Mouse (Mus musculus) lung, embryonic 15.5 days (tissue): Measurements from ENCODE around the gene Pdlim7. TPM values are rescaled to one million over a fixed set of nuclear protein-coding genes. Genes with fewer than 3 reads are reported as not detected.

Source experiments
- ATAC-seq: fragments of 200-750 bp; cut with Nextera tagmentation; 2 replicates; pipeline ENCODE4 v1.8.0; 2017; ENCODE audit warnings: moderate number of reproducible peaks, borderline replicate concordance; ENCODE audit not compliant: low FRiP score, low TSS enrichment; ENCODE audit errors: extremely low read depth
- H3K27ac ChIP-seq: fragments of 300-500 bp; sonication (generic); 2 replicates; pipeline ENCODE4 v1.5.1; 2015; ENCODE audit warnings: moderate library complexity, mild to moderate bottlenecking, inconsistent platforms
- H3K27me3 ChIP-seq: fragments of 300-500 bp; sonication (generic); 2 replicates; pipeline ENCODE4 v1.6.1; 2015; ENCODE audit warnings: inconsistent platforms
- H3K36me3 ChIP-seq: fragments of 300-500 bp; sonication (generic); 2 replicates; pipeline ENCODE4 v1.6.1; 2015; ENCODE audit warnings: inconsistent platforms
- H3K4me1 ChIP-seq: fragments of 300-500 bp; sonication (generic); 2 replicates; pipeline ENCODE4 v1.6.1; 2015; ENCODE audit warnings: inconsistent platforms
- H3K4me2 ChIP-seq: fragments of 300-500 bp; sonication (generic); 2 replicates; pipeline ENCODE4 v1.6.1; 2015; ENCODE audit warnings: inconsistent platforms, mild to moderate bottlenecking, moderate library complexity
- H3K4me3 ChIP-seq: fragments of 300-500 bp; sonication (generic); 2 replicates; pipeline ENCODE4 v1.5.1; 2015; ENCODE audit warnings: mild to moderate bottlenecking, inconsistent platforms
- H3K9ac ChIP-seq: fragments of 300-500 bp; sonication (generic); 2 replicates; pipeline ENCODE4 v1.6.1; 2015; ENCODE audit warnings: inconsistent platforms
- H3K9me3 ChIP-seq: fragments of 300-500 bp; sonication (generic); 2 replicates; pipeline ENCODE4 v1.6.1; 2016; ENCODE audit warnings: inconsistent platforms
- WGBS: fragments of 180-500 bp; shearing (Covaris S2); methylation state at CpG from one replicate; pipeline ENCODE4 v1.1.7; 2015; 5-methylcytosine and 5-hydroxymethylcytosine counted together
- polyA plus RNA-seq: library from polyadenylated mRNA; unstranded; fragments of >200 nt; fragmentation: Nextera tagmentation; extraction: Ambion mirVana; gene quantifications from 2 replicates; pipeline ENCODE4 v1.2.1, GENCODE M21; 2015

The Pdlim7 gene
- polyA plus RNA-seq, 1 experiment from 2014 or later, result 169 TPM

GRCm38 (mm10) chr13:55482542-55482941 is 30.9 kb downstream of the Pdlim7 start:
- Histone ChIP-seq H3K4me3 (no peak overlapping the region), H3K27me3 (no peaks in the 10 kb centered on the region), H3K9ac (no peak overlapping the region), H3K4me1 (peaks cover 50% of the 10 kb centered on the region), H3K4me2 (no peak overlapping the region), H3K9me3 (no peaks in the 10 kb centered on the region), H3K36me3 (peaks cover 34% of the 10 kb centered on the region), H3K27ac (no peak overlapping the region)
- ATAC-seq, result no peak
- 53% methylated on average over 7 of the region's 7 CpGs for WGBS

- H3K4me2 ChIP-seq, result no peak overlapping the region
- H3K27ac ChIP-seq, result no peak overlapping the region
- H3K9me3 ChIP-seq, result no peaks in the 10 kb centered on the region
- H3K36me3 ChIP-seq, result peaks cover 59% of the 10 kb centered on the region
- peaks cover 27% of the 10 kb centered on the region for H3K4me1 ChIP-seq
- H3K4me3 ChIP-seq, result no peak overlapping the region
- H3K27me3 ChIP-seq, result no peaks in the 10 kb centered on the region
- ATAC-seq, result no peak
- H3K9ac ChIP-seq, result no peak overlapping the region
Measured at GRCm38 (mm10) chr13:55479929-55480328, 33.5 kb downstream of the Pdlim7 start.

GRCm38 (mm10) chr13:55479008-55479407 is 34.5 kb downstream of the Pdlim7 start:
- Histone ChIP-seq H3K27ac (no peak overlapping the region), H3K4me2 (no peak overlapping the region), H3K36me3 (peaks cover 60% of the 10 kb centered on the region), H3K9me3 (no peaks in the 10 kb centered on the region), H3K4me1 (peaks cover 18% of the 10 kb centered on the region), H3K27me3 (no peaks in the 10 kb centered on the region), H3K4me3 (no peak overlapping the region), H3K9ac (no peak overlapping the region)
- ATAC-seq, result no peak
- whole genome bisulfite sequencing, result 60% methylated on average over 7 of the region's 7 CpGs

GRCm38 (mm10) chr13:55478036-55478435 is 35.4 kb downstream of the Pdlim7 start:
- Histone ChIP-seq H3K27me3 (no peaks in the 10 kb centered on the region), H3K4me1 (peaks cover 10% of the 10 kb centered on the region), H3K36me3 (peaks cover 60% of the 10 kb centered on the region), H3K27ac (no peak overlapping the region), H3K9me3 (no peaks in the 10 kb centered on the region), H3K9ac (no peak overlapping the region), H3K4me2 (no peak overlapping the region), H3K4me3 (no peak overlapping the region)
- WGBS, result 56% methylated on average over 5 of the region's 5 CpGs
- no peak for ATAC-seq

- no peak overlapping the region for H3K4me2 ChIP-seq
Measured at GRCm38 (mm10) chr13:55477492-55477891, 36.0 kb downstream of the Pdlim7 start.

GRCm38 (mm10) chr13:55476256-55476655 is 37.2 kb downstream of the Pdlim7 start:
- WGBS, result 90% methylated on average over 8 of the region's 8 CpGs
- Histone ChIP-seq H3K9ac (no peak overlapping the region), H3K27me3 (no peaks in the 10 kb centered on the region), H3K36me3 (peaks cover 51% of the 10 kb centered on the region), H3K4me2 (no peak overlapping the region), H3K9me3 (no peaks in the 10 kb centered on the region), H3K4me3 (no peak overlapping the region), H3K4me1 (peaks cover 19% of the 10 kb centered on the region), H3K27ac (no peak overlapping the region)
- no peak for ATAC-seq

More at GRCm38 (mm10) chr13:55477492-55477891, 36.0 kb downstream of the Pdlim7 start:
- ATAC-seq, result no peak
- H3K36me3 ChIP-seq, result peaks cover 60% of the 10 kb centered on the region
- no peaks in the 10 kb centered on the region for H3K9me3 ChIP-seq
- 65% methylated on average over 16 of the region's 16 CpGs for WGBS
- no peaks in the 10 kb centered on the region for H3K27me3 ChIP-seq
- no peak overlapping the region for H3K4me3 ChIP-seq
- H3K9ac ChIP-seq, result no peak overlapping the region
- no peak overlapping the region for H3K27ac ChIP-seq
- peaks cover 10% of the 10 kb centered on the region for H3K4me1 ChIP-seq

GRCm38 (mm10) chr13:55475750-55476149 is 37.7 kb downstream of the Pdlim7 start:
- H3K36me3 ChIP-seq, result peaks cover 46% of the 10 kb centered on the region
- no peak for ATAC-seq
- 89% methylated on average over 5 of the region's 5 CpGs for WGBS

GRCm38 (mm10) chr13:55474621-55475069 is 38.8 kb downstream of the Pdlim7 start:
- H3K4me2 ChIP-seq, result no peak overlapping the region
- peaks cover 6% of the 10 kb centered on the region; the same call in 1 of the 2 replicates for H3K27me3 ChIP-seq
- H3K27ac ChIP-seq, result no peak overlapping the region
- no peak overlapping the region for H3K9ac ChIP-seq
- peaks cover 26% of the 10 kb centered on the region for H3K4me1 ChIP-seq
- no peak overlapping the region for H3K4me3 ChIP-seq
- WGBS, result 44% methylated on average over 5 of the region's 5 CpGs
- ATAC-seq, result no peak
- H3K36me3 ChIP-seq, result peaks cover 37% of the 10 kb centered on the region
- no peaks in the 10 kb centered on the region for H3K9me3 ChIP-seq

More at GRCm38 (mm10) chr13:55475750-55476149, 37.7 kb downstream of the Pdlim7 start:
- Histone ChIP-seq H3K4me2 (no peak overlapping the region), H3K27me3 (no peaks in the 10 kb centered on the region), H3K9me3 (no peaks in the 10 kb centered on the region), H3K9ac (no peak overlapping the region), H3K4me1 (peaks cover 24% of the 10 kb centered on the region), H3K4me3 (no peak overlapping the region), H3K27ac (no peak overlapping the region)

GRCm38 (mm10) chr13:55473961-55474360 is 39.5 kb downstream of the Pdlim7 start:
- H3K4me2 ChIP-seq, result no peak overlapping the region
- peaks cover 31% of the 10 kb centered on the region for H3K36me3 ChIP-seq
- no peak overlapping the region for H3K4me3 ChIP-seq
- no peak overlapping the region for H3K9ac ChIP-seq
- H3K27me3 ChIP-seq, result peaks cover 6% of the 10 kb centered on the region; the same call in 1 of the 2 replicates
- no peaks in the 10 kb centered on the region for H3K9me3 ChIP-seq
- no peak for ATAC-seq
- WGBS, result 66% methylated on average over 11 of the region's 11 CpGs
- H3K4me1 ChIP-seq, result peaks cover 26% of the 10 kb centered on the region
- no peak overlapping the region for H3K27ac ChIP-seq

- peak overlapping the region; percentile 100 for H3K4me2 ChIP-seq
- H3K9ac ChIP-seq, result peak overlapping the region; percentile 59
- H3K27me3 ChIP-seq, result peaks cover 6% of the 10 kb centered on the region; the same call in 1 of the 2 replicates
- 36% methylated on average over 18 of the region's 18 CpGs for WGBS
- no peak for ATAC-seq
- peaks cover 31% of the 10 kb centered on the region for H3K36me3 ChIP-seq
- H3K9me3 ChIP-seq, result no peaks in the 10 kb centered on the region
- peak overlapping the region; percentile 62 for H3K4me3 ChIP-seq
- H3K27ac ChIP-seq, result 0 out of 2 replicates have a peak overlapping the region, but pooled peaks have one; percentile 39
- peaks cover 26% of the 10 kb centered on the region for H3K4me1 ChIP-seq
Measured at GRCm38 (mm10) chr13:55473076-55473831, 40.2 kb downstream of the Pdlim7 start.

- Histone ChIP-seq H3K4me1 (peaks cover 26% of the 10 kb centered on the region), H3K27ac (peak overlapping the region; percentile 39), H3K4me3 (peak overlapping the region; percentile 62), H3K9me3 (no peaks in the 10 kb centered on the region), H3K4me2 (peak overlapping the region; percentile 100), H3K27me3 (peaks cover 6% of the 10 kb centered on the region; the same call in 1 of the 2 replicates), H3K36me3 (peaks cover 24% of the 10 kb centered on the region), H3K9ac (peak overlapping the region; percentile 59)
- under 1% methylated on average over 99 of the region's 103 CpGs for WGBS
- peak; percentile 50 for ATAC-seq
Measured at GRCm38 (mm10) chr13:55472132-55473022, 41.1 kb downstream of the Pdlim7 start.
